Mouse (Mus musculus) macrophage (primary cell): ENCODE measurements around the gene Rnf38. TPM values are rescaled to one million over a fixed set of nuclear protein-coding genes. Genes with fewer than 3 reads are reported as not detected.

Experiments
- H3K27ac ChIP-seq: fragments of 350-480 bp; formaldehyde crosslinking; 2 replicates; pipeline ENCODE4 v1.9.0; 2021
- H3K36me3 ChIP-seq: fragments of 350-480 bp; formaldehyde crosslinking; 2 replicates; pipeline ENCODE4 v1.9.0; 2021; ENCODE audit errors: inconsistent target
- H3K4me3 ChIP-seq: fragments of 350-480 bp; formaldehyde crosslinking; 2 replicates; pipeline ENCODE4 v1.9.0; 2021; ENCODE audit errors: inconsistent target
- H3K79me2 ChIP-seq: fragments of 350-480 bp; formaldehyde crosslinking; 2 replicates; pipeline ENCODE4 v1.9.0; 2021; ENCODE audit errors: inconsistent target
- whole genome bisulfite sequencing: methylation state at CpG from one replicate; pipeline ENCODE4 v1.1.7; 2026; ENCODE audit warnings: inconsistent platforms; ENCODE audit not compliant: missing documents; 5-methylcytosine and 5-hydroxymethylcytosine counted together
- polyA plus RNA-seq: library from polyadenylated mRNA; stranded (reverse); fragments of 250-400 nt; gene quantifications from 3 replicates; pipeline ENCODE4 v1.2.4, GENCODE M21; 2018; ENCODE audit warnings: inconsistent platforms

Gene Rnf38
- polyA plus RNA-seq, 1 experiment from 2014 or later = 31.7 TPM

DNA sequence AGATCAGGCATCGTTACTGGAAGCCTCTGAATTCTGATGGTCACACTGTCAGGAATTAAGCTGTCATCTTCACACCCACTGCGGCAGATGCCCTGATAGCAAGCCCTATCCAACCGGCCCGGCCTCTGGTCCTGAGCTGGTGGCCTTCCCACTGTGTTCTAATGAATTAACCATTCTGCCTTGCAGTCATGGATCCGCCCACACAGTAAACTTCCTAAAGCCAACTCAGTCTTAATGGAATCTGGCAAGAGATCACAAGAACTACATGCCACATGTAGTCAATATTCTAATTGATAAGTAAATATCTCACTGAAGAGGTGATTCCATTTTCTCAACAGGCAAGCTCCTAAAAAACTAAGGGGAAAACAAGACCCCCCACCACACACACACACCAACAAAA, 60.9 kb downstream of the Rnf38 start:
- no peak overlapping the region for H3K4me3 ChIP-seq
- peaks cover 6% of the 10 kb centered on the region; the same call in 1 of the 2 replicates for H3K79me2 ChIP-seq
- no peak overlapping the region for H3K27ac ChIP-seq
- 81% methylated on average over 5 of the region's 5 CpGs for WGBS
- H3K36me3 ChIP-seq = no peaks in the 10 kb centered on the region

DNA sequence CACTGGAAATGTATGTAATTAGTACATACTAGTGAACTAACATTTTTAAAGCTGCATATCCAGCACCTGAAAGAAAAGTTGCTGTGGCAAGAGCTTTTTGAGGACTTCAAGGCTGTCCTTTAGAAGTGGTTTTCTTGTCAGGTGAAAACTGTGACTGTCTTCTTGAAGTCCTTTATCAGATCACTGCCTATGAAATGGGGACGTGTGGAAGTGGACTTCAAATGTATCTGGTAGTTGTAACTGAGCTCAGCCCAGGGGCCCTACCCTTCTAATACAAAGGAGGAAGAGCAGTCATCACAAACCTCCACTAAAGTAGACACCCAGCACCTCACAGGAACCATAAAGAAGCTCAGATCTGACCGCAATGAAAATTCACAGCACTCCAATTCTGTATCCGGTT, 63.7 kb downstream of the Rnf38 start:
- Histone ChIP-seq H3K36me3 (no peaks in the 10 kb centered on the region), H3K4me3 (no peak overlapping the region), H3K27ac (no peak overlapping the region), H3K79me2 (peaks cover 27% of the 10 kb centered on the region)
- 74% methylated on average over 3 of the region's 3 CpGs for WGBS

DNA sequence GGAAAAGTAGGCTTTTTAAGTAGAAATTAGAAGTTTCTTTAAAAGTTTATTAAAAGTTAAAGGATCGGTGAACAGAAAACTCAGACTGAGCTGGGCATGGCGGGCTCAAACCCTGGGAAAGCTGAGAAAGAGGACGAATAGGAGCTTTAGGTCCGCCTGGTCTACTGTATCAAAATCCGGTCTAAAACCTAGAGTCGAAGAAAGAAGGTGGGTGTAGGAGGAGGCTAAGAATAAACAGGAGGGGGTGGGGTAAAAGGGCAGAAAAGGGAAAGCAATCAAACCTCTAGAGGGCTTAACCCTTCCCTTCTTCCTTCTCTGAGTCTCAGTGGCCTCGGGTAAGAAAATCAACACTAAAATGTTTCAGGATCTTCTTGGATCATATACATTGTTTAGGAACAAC, 64.8 kb downstream of the Rnf38 start:
- Histone ChIP-seq H3K27ac (peak overlapping the region; percentile 54), H3K36me3 (no peaks in the 10 kb centered on the region), H3K4me3 (peak overlapping the region; percentile 38), H3K79me2 (peaks cover 38% of the 10 kb centered on the region)
- 2% methylated on average over 7 of the region's 7 CpGs for WGBS

DNA sequence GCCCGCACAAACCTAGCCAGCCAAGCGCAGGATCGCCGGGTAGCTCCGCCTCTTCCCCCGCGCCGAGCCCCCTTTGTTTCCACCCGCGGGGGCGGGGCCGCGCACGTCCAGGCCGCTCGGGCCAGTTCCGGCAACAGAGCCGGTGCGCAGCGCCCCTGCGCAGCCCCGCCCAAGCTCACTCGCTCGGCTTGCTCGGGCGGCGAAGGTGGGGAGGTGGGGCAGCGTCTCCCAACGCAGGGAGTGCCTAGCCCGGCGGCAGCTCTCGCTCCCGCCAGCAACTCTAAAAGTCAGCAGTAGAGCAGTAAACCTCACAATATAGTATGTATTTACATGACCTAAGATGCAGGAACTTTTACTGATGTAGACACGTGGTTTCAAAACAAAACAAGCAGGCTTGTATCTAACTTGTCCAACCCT, 65.3 kb downstream of the Rnf38 start:
- H3K27ac ChIP-seq = peak overlapping the region; percentile 54
- peaks cover 44% of the 10 kb centered on the region for H3K79me2 ChIP-seq
- 0% methylated on average over 25 of the region's 34 CpGs for WGBS
- H3K4me3 ChIP-seq = peak overlapping the region; percentile 38
- no peaks in the 10 kb centered on the region for H3K36me3 ChIP-seq

DNA sequence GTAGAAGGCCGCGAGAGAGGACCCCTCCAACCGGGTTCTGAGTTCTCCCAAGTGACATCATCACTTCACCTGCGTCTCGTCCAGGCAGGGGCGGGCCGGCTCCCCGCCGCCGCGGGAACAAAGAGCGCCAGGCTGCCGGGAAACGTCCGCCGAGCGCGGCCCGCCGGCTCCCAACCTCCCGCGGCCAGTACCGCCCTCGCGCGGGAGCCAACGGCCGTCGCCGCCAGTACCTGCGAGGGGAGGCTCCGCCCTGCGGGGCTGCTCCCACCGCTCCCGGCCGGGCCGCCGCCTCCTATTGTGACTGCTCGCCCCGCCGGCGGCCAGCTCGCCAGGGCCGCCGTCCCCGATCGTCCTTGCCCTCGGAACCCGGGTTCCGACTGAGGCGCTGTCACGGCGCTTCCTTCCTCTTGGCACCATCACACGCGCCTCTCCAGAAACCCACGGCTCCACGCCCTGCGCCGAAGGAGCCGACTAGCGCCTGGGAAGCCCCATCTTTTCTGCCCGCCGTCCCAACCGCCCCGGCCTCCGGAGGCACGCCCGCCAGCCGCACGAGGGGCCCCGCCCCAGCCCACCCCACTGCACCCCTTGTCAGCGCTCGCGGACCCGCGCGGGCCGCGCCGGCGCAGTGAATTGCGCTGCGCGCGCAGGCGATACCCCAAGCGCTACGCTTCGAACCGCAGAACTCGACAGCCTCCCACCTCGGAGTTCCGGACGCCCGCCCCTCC, 66.0 kb downstream of the Rnf38 start:
- Histone ChIP-seq H3K4me3 (peak overlapping the region; percentile 60), H3K79me2 (peaks cover 46% of the 10 kb centered on the region), H3K36me3 (no peaks in the 10 kb centered on the region), H3K27ac (peak overlapping the region; percentile 27; the same call in 1 of the 2 replicates)
- WGBS = under 1% methylated on average over 66 of the region's 95 CpGs

DNA sequence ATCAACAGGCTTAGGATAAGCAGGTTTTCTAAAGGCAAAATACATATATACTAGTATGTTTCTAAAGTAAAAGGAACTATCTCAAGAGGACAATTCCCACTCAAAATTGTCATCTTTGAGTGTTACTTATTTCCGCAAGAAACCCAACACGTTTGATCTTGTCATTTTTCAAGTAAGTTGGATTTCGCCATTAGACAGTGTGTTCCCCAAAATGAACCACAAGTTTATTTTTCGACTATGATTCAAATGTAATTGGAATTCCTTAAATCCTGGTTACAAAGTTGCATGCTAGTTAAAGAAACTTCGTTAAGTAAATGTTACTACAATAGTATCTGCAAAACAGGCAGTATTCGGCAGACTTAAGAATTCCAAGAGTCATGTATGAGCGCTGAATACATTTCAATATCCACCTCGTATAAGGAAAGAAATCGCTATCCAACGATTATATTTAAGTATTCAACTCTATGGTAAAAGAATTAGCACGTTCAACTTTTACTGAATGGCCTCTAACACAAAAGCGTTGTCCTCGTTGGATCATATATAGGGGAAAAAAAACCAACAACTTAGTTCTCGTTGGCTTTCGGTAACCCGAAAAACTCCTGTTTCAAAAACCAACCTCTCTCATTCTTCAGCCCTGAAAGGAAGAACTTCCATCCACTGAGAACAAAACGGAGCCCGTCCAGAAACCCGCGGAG, 66.7 kb downstream of the Rnf38 start:
- Histone ChIP-seq H3K79me2 (peaks cover 51% of the 10 kb centered on the region), H3K4me3 (peak overlapping the region; percentile 60), H3K27ac (peak overlapping the region; percentile 27; the same call in 1 of the 2 replicates), H3K36me3 (no peaks in the 10 kb centered on the region)
- 2% methylated on average over 20 of the region's 20 CpGs for WGBS

DNA sequence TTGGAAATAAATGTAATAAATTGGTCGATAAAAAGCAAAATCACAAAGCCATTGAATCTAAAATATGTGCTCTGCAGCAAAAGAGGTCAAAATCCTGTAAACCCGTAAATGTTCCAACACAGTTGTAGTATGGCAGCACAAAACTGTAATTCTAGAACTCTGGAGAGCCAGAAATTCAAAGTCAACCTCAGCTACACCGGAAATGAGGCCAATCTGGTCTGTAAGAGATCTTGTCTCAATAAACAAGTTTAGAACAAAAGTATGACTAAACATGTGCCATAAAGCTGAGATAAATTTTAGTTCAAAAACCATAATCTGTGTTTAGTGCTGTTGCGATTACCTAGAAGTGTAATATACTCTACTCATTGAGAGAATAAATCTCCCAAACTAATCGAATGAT, 69.0 kb downstream of the Rnf38 start:
- Histone ChIP-seq H3K27ac (no peak overlapping the region), H3K79me2 (peaks cover 74% of the 10 kb centered on the region), H3K36me3 (no peaks in the 10 kb centered on the region), H3K4me3 (no peak overlapping the region)
- WGBS = 97% methylated on average over 5 of the region's 5 CpGs

DNA sequence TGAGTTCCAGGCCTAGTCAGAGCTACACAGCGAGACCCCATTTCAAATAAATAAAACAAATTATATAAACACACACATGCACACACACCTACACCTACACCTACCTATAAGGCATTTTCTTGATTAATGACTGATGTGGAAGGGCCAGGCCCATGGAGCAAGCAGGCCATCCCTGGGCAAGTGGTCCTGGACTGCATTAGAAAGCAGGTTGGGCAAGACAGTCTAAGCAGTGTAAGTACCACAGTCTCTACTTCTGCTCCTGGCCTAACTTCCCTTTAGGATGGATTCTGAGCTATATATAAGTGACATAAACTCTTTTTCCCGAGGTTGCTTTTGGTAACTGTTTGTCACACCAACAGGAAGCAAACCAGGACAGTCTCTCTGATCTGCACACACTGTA, 70.6 kb downstream of the Rnf38 start:
- 46% methylated on average over 2 of the region's 2 CpGs for WGBS
- no peak overlapping the region for H3K27ac ChIP-seq
- H3K4me3 ChIP-seq = no peak overlapping the region
- no peaks in the 10 kb centered on the region for H3K36me3 ChIP-seq
- H3K79me2 ChIP-seq = peaks cover 89% of the 10 kb centered on the region

DNA sequence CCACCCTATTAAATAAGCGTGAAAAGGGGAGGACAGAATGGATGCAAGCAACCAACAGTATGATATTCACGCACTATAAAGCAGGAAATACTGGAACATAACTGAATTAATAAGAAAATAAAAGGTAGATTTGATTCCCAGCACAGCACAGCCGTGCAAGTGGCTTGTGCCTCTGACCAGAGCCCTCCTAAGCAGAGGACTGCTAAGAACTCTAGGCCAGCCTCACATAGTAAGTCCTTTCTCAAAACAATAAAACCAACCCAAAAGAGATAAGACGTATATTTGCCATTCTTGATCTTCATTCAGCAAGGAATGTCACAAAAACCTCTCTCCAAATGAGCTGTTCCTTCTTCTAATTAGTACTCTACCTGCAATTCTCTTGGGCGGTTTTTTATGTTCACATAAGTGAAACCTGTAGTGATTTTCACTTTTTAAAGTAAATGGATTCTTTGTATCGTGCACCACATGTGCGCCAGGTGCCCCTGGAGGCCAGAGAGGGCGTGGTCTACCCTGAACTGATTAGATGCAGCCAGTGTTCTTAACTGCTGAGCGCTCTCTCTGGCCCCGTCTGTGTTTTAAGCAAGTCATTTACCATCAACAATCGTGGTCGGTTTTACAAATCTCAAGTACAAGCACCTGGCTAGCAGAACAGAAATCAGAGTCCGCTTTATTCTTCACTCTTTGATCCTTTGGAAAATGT, 72.4 kb downstream of the Rnf38 start:
- no peaks in the 10 kb centered on the region for H3K36me3 ChIP-seq
- 96% methylated on average over 13 of the region's 13 CpGs for WGBS
- H3K79me2 ChIP-seq = peaks cover 100% of the 10 kb centered on the region
- no peak overlapping the region for H3K27ac ChIP-seq
- no peak overlapping the region for H3K4me3 ChIP-seq

DNA sequence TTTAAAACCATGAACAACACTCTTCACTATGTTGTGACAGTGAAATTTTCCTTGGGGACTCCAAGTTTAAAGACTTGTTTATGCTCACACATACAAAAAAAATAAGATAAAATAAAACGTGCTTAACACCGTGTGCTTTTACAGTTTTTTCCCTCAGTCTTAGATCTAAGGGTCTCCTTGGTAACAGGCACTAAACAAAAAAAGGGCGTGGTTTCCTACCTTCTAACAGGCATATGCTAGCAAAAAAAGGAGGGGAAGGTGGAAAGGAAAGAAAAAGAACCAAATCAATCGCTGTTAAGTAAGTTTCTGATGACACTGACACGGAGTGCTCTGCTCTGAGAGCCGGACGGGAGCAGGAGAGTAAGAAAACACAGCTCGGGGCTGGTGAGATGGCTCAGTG, 73.8 kb downstream of the Rnf38 start:
- Histone ChIP-seq H3K36me3 (no peaks in the 10 kb centered on the region), H3K27ac (no peak overlapping the region), H3K4me3 (no peak overlapping the region), H3K79me2 (peaks cover 100% of the 10 kb centered on the region)
- 85% methylated on average over 8 of the region's 8 CpGs for WGBS

DNA sequence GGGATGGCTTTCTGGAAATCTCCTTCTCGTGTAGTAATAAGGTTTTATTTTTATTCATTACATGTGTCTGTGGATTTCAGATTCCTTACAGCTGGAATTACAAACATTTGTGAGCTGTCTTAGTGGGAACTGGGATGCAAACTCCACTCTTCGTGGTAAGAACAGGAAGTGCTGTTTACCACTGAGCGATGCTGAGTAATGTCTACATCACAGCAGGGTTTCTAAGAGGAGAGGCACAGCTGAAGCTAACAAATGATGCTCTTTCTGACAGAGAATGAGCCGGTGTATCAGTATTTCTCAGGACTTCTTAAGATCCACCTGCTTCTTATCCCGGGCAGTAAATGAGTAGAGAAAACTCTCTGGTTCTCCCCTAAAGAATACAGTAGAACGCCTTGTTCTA, 77.1 kb downstream of the Rnf38 start:
- H3K79me2 ChIP-seq = peaks cover 87% of the 10 kb centered on the region
- H3K27ac ChIP-seq = no peak overlapping the region
- 0 out of 2 replicates have a peak, but pooled peaks cover 6% of the 10 kb centered on the region for H3K36me3 ChIP-seq
- no peak overlapping the region for H3K4me3 ChIP-seq
- 36% methylated on average over 6 of the region's 6 CpGs for WGBS

DNA sequence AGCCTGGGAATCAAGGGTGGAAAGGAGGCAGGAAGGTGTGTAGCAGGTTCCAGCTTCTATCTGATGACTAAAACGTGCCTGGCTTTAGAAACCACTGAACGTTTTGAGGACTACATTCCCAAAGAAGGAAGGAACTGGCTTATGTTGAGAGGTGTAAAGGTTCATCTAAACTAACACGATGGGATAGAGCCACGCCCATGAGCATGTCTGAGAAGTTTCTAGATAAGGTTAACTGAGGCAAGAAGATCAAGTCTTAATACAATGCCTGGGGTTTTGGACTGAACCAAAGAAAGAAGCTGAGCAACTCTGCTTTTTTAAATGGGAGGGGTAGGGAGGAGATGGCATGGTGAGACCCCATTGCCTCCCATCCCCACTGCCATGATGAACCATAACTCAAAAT, 78.7 kb downstream of the Rnf38 start:
- Histone ChIP-seq H3K4me3 (no peak overlapping the region), H3K79me2 (peaks cover 71% of the 10 kb centered on the region), H3K27ac (no peak overlapping the region), H3K36me3 (0 out of 2 replicates have a peak, but pooled peaks cover 11% of the 10 kb centered on the region)
- 85% methylated on average over 4 of the region's 4 CpGs for WGBS

DNA sequence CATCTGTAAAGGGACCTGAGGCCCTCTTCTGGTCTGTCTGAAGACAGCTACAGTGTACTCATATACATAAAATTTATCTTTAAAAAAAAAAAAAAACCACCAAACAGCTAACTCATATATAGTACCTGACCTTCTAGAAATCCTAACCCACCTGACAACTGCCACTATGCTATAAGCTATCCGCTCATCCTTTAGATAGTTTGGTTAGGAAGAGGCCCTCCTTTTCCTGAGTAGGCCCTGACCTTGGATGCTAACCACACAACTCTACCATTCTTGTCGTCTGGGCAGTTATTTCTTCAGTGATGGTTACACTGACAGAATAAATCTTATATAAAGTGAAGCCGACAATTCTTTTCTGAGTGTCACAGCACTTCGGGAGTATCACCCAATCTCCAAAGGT, 80.7 kb downstream of the Rnf38 start:
- Histone ChIP-seq H3K27ac (no peak overlapping the region), H3K36me3 (0 out of 2 replicates have a peak, but pooled peaks cover 23% of the 10 kb centered on the region), H3K4me3 (no peak overlapping the region), H3K79me2 (peaks cover 52% of the 10 kb centered on the region)
- 84% methylated on average over 4 of the region's 4 CpGs for WGBS

DNA sequence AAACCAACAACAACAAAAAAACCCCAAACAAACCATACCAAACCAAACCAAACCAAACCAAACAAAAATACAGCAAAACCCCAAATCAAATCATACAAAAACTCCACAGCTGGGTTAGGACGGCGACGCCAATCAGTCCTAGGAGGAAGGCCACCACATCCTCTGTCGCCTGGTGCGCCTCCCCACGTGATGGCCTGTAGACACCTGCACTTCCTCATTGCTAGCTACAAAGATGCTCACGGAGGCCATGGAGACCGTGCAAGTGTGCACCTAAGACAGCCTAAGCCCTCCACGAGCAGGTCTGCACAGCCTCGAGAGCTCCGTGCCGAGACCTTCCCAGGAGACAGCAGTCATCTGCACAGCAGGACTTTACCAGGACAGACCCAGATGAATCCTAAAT, 106.8 kb downstream of the Rnf38 start:
- Histone ChIP-seq H3K79me2 (no peaks in the 10 kb centered on the region), H3K36me3 (peaks cover 25% of the 10 kb centered on the region), H3K4me3 (no peak overlapping the region), H3K27ac (no peak overlapping the region)
- WGBS = 57% methylated on average over 12 of the region's 12 CpGs
